Mouse (Mus musculus) MEL (cell line): ENCODE measurements around the gene Galnt6. TPM values are rescaled to one million over a fixed set of nuclear protein-coding genes. Genes with fewer than 3 reads are reported as not detected.

Experiments
- DNase-seq: peaks from one replicate; pipeline ENCODE4 v3.0.0; 2011; ENCODE audit warnings: low read depth, low spot score
- H3K27ac ChIP-seq: 2 replicates; pipeline ENCODE4 v1.5.1; 2012; ENCODE audit warnings: low read depth, mild to moderate bottlenecking, control low read depth, low read length, moderate library complexity; ENCODE audit not compliant: control insufficient read depth
- H3K27me3 ChIP-seq, 2 experiments: fragments of 150-350 bp in 1 of 2; sonication (generic) in 1 of 2; 2 replicates each; pipeline ENCODE4 v1.6.1; 2012; ENCODE audit warnings: low read length in 2 of 2, mild to moderate bottlenecking in 2 of 2, improper control_type of control experiment in 1 of 2, moderate library complexity in 1 of 2; ENCODE audit not compliant: insufficient read depth in 2 of 2, control insufficient read depth in 1 of 2
- H3K36me3 ChIP-seq, 2 experiments: 2 replicates each; pipeline ENCODE4 v1.6.1; 2012 to 2014; ENCODE audit warnings: low read length in 2 of 2, improper control_type of control experiment in 1 of 2, inconsistent platforms in 1 of 2, mild to moderate bottlenecking in 1 of 2; ENCODE audit not compliant: insufficient read depth in 2 of 2, control insufficient read depth in 1 of 2
- H3K4me1 ChIP-seq, 2 experiments: fragments of 150-350 bp in 1 of 2; sonication (generic) in 1 of 2; 2 replicates each; pipeline ENCODE4 v1.6.1; 2012; ENCODE audit warnings: low read length in 2 of 2, improper control_type of control experiment in 1 of 2, mild to moderate bottlenecking in 1 of 2; ENCODE audit not compliant: insufficient read depth in 2 of 2, control insufficient read depth in 1 of 2
- H3K4me3 ChIP-seq, 2 experiments: fragments of 150-350 bp in 1 of 2; sonication (generic) in 1 of 2; 2 replicates each; pipeline ENCODE4 v1.5.1; 2012; ENCODE audit warnings: low read depth in 2 of 2, low read length in 2 of 2, mild to moderate bottlenecking in 2 of 2, moderate library complexity in 2 of 2, control low read depth in 1 of 2, improper control_type of control experiment in 1 of 2; ENCODE audit not compliant: control insufficient read depth in 1 of 2, insufficient read depth in 1 of 2
- H3K79me2 ChIP-seq: 2 replicates; pipeline ENCODE4 v1.6.1; 2012; ENCODE audit warnings: mild to moderate bottlenecking, low read length, moderate library complexity; ENCODE audit not compliant: control insufficient read depth, poor library complexity, insufficient read depth
- H3K9ac ChIP-seq: 2 replicates; pipeline ENCODE4 v1.6.1; 2012; ENCODE audit warnings: low read depth, mild to moderate bottlenecking, control low read depth, low read length, moderate library complexity; ENCODE audit not compliant: control insufficient read depth, poor library complexity, severe bottlenecking
- H3K9me3 ChIP-seq: fragments of 150-350 bp; sonication (generic); replicated peaks from 2 replicates; pipeline ENCODE4 v1.6.1; 2012; ENCODE audit warnings: mild to moderate bottlenecking, low read length, improper control_type of control experiment, moderate library complexity; ENCODE audit not compliant: insufficient read depth
- BHLHE40 ChIP-seq: IDR thresholded peaks from 2 replicates; pipeline ENCODE4 v1.6.1; 2012; ENCODE audit warnings: low read depth, mild to moderate bottlenecking, inconsistent platforms, low read length, improper control_type of control experiment, borderline replicate concordance
- CHD2 ChIP-seq: IDR thresholded peaks from 2 replicates; pipeline ENCODE4 v1.6.1; 2011; ENCODE audit warnings: low read length, improper control_type of control experiment
- CTCF ChIP-seq, 3 experiments: IDR thresholded peaks in 2 of 3; conservative IDR thresholded peaks in 1 of 3; 2 replicates each; pipeline ENCODE4 v1.5.1; 2011 to 2012; ENCODE audit warnings: low read length in 3 of 3, low read depth in 2 of 3, mild to moderate bottlenecking in 2 of 3, improper control_type of control experiment in 1 of 3, inconsistent platforms in 1 of 3, mixed read lengths in 1 of 3, moderate library complexity in 1 of 3; ENCODE audit not compliant: control insufficient read depth in 1 of 3, insufficient read depth in 1 of 3, poor library complexity in 1 of 3, severe bottlenecking in 1 of 3
- ELF1 ChIP-seq: IDR thresholded peaks from 2 replicates; pipeline ENCODE4 v1.6.1; 2014; ENCODE audit warnings: low read depth, mild to moderate bottlenecking, inconsistent platforms, low read length, improper control_type of control experiment, moderate library complexity
- EP300 ChIP-seq, 2 experiments: IDR thresholded peaks; 2 replicates each; pipeline ENCODE4 v1.6.1; 2011; ENCODE audit warnings: improper control_type of control experiment in 2 of 2, low read length in 2 of 2, low read depth in 1 of 2, mild to moderate bottlenecking in 1 of 2
- JUND ChIP-seq: IDR thresholded peaks from 2 replicates; pipeline ENCODE4 v1.6.1; 2011; ENCODE audit warnings: low read depth, mild to moderate bottlenecking, improper control_type of control experiment, low read length
- KAT2A ChIP-seq: conservative IDR thresholded peaks from 2 replicates; pipeline ENCODE4 v1.6.1; 2012; ENCODE audit warnings: low read depth, low read length, improper control_type of control experiment, inconsistent platforms
- MAFK ChIP-seq: IDR thresholded peaks from 2 replicates; pipeline ENCODE4 v1.6.1; 2011; ENCODE audit warnings: low read depth, mild to moderate bottlenecking, low read length, improper control_type of control experiment, borderline replicate concordance
- MAX ChIP-seq: IDR thresholded peaks from 2 replicates; pipeline ENCODE4 v1.6.1; 2011; ENCODE audit warnings: low read length, improper control_type of control experiment
- MAZ ChIP-seq: IDR thresholded peaks from 2 replicates; pipeline ENCODE4 v1.6.1; 2012; ENCODE audit warnings: low read depth, mild to moderate bottlenecking, inconsistent platforms, low read length, improper control_type of control experiment
- MXI1 ChIP-seq: IDR thresholded peaks from 2 replicates; pipeline ENCODE4 v1.6.1; 2011; ENCODE audit warnings: mild to moderate bottlenecking, low read depth, low read length, improper control_type of control experiment
- MYB ChIP-seq: IDR thresholded peaks from 2 replicates; pipeline ENCODE4 v1.6.1; 2011; ENCODE audit warnings: mild to moderate bottlenecking, low read depth, low read length, improper control_type of control experiment
- NELFE ChIP-seq: IDR thresholded peaks from 2 replicates; pipeline ENCODE4 v1.6.1; 2011; ENCODE audit warnings: low read depth, low read length, improper control_type of control experiment
- NRF1 ChIP-seq: IDR thresholded peaks from 2 replicates; pipeline ENCODE4 v1.6.1; 2014; ENCODE audit warnings: low read depth, mild to moderate bottlenecking, inconsistent platforms, low read length, improper control_type of control experiment, moderate library complexity; ENCODE audit not compliant: poor library complexity, insufficient read depth, severe bottlenecking
- POLR2A ChIP-seq, 2 experiments: IDR thresholded peaks; 2 replicates each; pipeline ENCODE4 v1.6.1; 2011 to 2012; ENCODE audit warnings: low read length in 2 of 2, mild to moderate bottlenecking in 2 of 2, control low read depth in 1 of 2, improper control_type of control experiment in 1 of 2, low read depth in 1 of 2, moderate library complexity in 1 of 2; ENCODE audit not compliant: control insufficient read depth in 1 of 2, insufficient read depth in 1 of 2, poor library complexity in 1 of 2
- POLR2AphosphoS5 ChIP-seq: IDR thresholded peaks from 2 replicates; pipeline ENCODE4 v1.6.1; 2012; ENCODE audit warnings: low read depth, borderline replicate concordance, mild to moderate bottlenecking, inconsistent platforms, low read length, moderate library complexity, mixed read lengths
- SIN3A ChIP-seq: IDR thresholded peaks from 2 replicates; pipeline ENCODE4 v1.6.1; 2012; ENCODE audit warnings: low read length, improper control_type of control experiment, inconsistent platforms
- SMC3 ChIP-seq: IDR thresholded peaks from 2 replicates; pipeline ENCODE4 v1.6.1; 2011; ENCODE audit warnings: low read depth, low read length, improper control_type of control experiment
- TBP ChIP-seq: IDR thresholded peaks from 2 replicates; pipeline ENCODE4 v1.8.0; 2011; ENCODE audit warnings: low read depth, low read length, improper control_type of control experiment
- TCF12 ChIP-seq: IDR thresholded peaks from 2 replicates; pipeline ENCODE4 v1.6.1; 2014; ENCODE audit warnings: low read depth, mild to moderate bottlenecking, inconsistent platforms, low read length, improper control_type of control experiment, moderate library complexity
- UBTF ChIP-seq: IDR thresholded peaks from 2 replicates; pipeline ENCODE4 v1.6.1; 2012; ENCODE audit warnings: low read depth, mild to moderate bottlenecking, inconsistent platforms, low read length, improper control_type of control experiment, moderate library complexity, borderline replicate concordance; ENCODE audit not compliant: insufficient read depth
- USF2 ChIP-seq, 2 experiments: IDR thresholded peaks; 2 replicates each; pipeline ENCODE4 v1.6.1; 2011 to 2012; ENCODE audit warnings: improper control_type of control experiment in 2 of 2, low read length in 2 of 2, borderline replicate concordance in 1 of 2, inconsistent platforms in 1 of 2, low read depth in 1 of 2, mild to moderate bottlenecking in 1 of 2; ENCODE audit not compliant: insufficient read depth in 1 of 2
- ZKSCAN1 ChIP-seq: IDR thresholded peaks from 2 replicates; pipeline ENCODE4 v1.6.1; 2012; ENCODE audit warnings: low read depth, mild to moderate bottlenecking, inconsistent platforms, low read length, improper control_type of control experiment, moderate library complexity
- ZNF384 ChIP-seq: IDR thresholded peaks from 2 replicates; pipeline ENCODE4 v1.6.1; 2012; ENCODE audit warnings: low read depth, mild to moderate bottlenecking, inconsistent platforms, low read length, improper control_type of control experiment
- polyA plus RNA-seq, 2 experiments: library from polyadenylated mRNA; stranded (reverse) in 1 of 2; unstranded in 1 of 2; fragments of >175 nt in 1 of 2; fragments of >200 nt in 1 of 2; gene quantifications; 2 replicates each; pipeline versions ENCODE4 v1.2.1 to v1.2.4; 2012; ENCODE audit warnings: low replicate concordance in 2 of 2, low read depth in 1 of 2; ENCODE audit not compliant: insufficient read length in 2 of 2, insufficient read depth in 1 of 2, missing spikeins in 1 of 2
- total RNA-seq: library from RNA; depleted of rRNA; stranded (reverse); fragments of 300-350 nt; gene quantifications from 2 replicates; pipeline ENCODE4 v1.2.3, GENCODE M21; 2012

The Galnt6 gene
- total and polyA plus RNA-seq, 3 experiments, result 16.1 to 17.0 TPM; not detected in 1

GRCm38 (mm10) chr15:100728586-100728985 lies 590 bp downstream of the Galnt6 start (continued):
- peak; percentile 82 for TF ChIP-seq SIN3A
- no peak for TF ChIP-seq BHLHE40
- TF ChIP-seq MAX, result peak; percentile 58
- TF ChIP-seq CHD2, result no peak
- TF ChIP-seq MYB, result no peak
- no peak for TF ChIP-seq POLR2AphosphoS5
- no peak for TF ChIP-seq MAFK
- no peak for TF ChIP-seq USF2 (IDR thresholded peaks at IDR 0.05; ENCODE audit: borderline replicate concordance in 1 of 2, insufficient read depth in 1 of 2, low read depth in 1 of 2, low read length in 2 of 2)
- no peak for TF ChIP-seq UBTF
- no peak for TF ChIP-seq TBP
- peak; percentile 25; the same call in 1 of the 2 replicates for TF ChIP-seq TCF12
- TF ChIP-seq CTCF (IDR thresholded peaks at IDR 0.05 in 2 of 3, conservative IDR thresholded peaks at IDR 0.05 in 1 of 3; ENCODE audit: control insufficient read depth in 1 of 3, insufficient read depth in 1 of 3, low read depth in 2 of 3, low read length in 3 of 3, poor library complexity in 1 of 3, severe bottlenecking in 1 of 3), result no peak

GRCm38 (mm10) chr15:100727834-100728233 lies 1.3 kb downstream of the Galnt6 start:
- TF ChIP-seq JUND (no peak), TBP (no peak), ELF1 (no peak), POLR2A (IDR thresholded peaks at IDR 0.05; ENCODE audit: control insufficient read depth in 1 of 2, insufficient read depth in 1 of 2, low read depth in 1 of 2, low read length in 2 of 2, poor library complexity in 1 of 2) (no peak), MAZ (no peak), EP300 (IDR thresholded peaks at IDR 0.05; ENCODE audit: low read depth in 1 of 2, low read length in 2 of 2) (no peak), SMC3 (no peak), KAT2A (no peak), MXI1 (no peak), ZKSCAN1 (no peak), ZNF384 (no peak), NELFE (no peak), NRF1 (no peak)
- Histone ChIP-seq H3K79me2 (peaks cover 1% of the 10 kb centered on the region), H3K9me3 (no peaks in the 10 kb centered on the region), H3K4me1 (peaks cover 8 to 25% of the 10 kb centered on the region in 2 experiments), H3K27ac (no peak overlapping the region), H3K27me3 (no peaks in the 10 kb centered on the region), H3K4me3 (no peak overlapping the region), H3K36me3 (peaks cover 2 to 10% of the 10 kb centered on the region in 2 experiments; a peak in 2 of 4 replicates), H3K9ac (no peak overlapping the region)
- DNase-seq, result no peak
